Mouse (Mus musculus) hindbrain, embryonic 10.5 days (tissue): ENCODE data around the gene Areg. TPM values are rescaled to one million over a fixed set of nuclear protein-coding genes. Genes with fewer than 3 reads are reported as not detected.

Source experiments
- polyA plus RNA-seq: library from polyadenylated mRNA; unstranded; fragments of >200 nt; fragmentation: Nextera tagmentation; extraction: Ambion mirVana; gene quantifications from 2 replicates; pipeline ENCODE4 v1.2.1, GENCODE M21; 2016

Gene Areg
- polyA plus RNA-seq, 1 experiment from 2014 or later, result 0.13 TPM

Other genes starting within 250 kb of the Areg start
- not detected in 2 replicates for gene Cxcl1, start 248.4 kb upstream of the Areg start, polyA plus RNA-seq
- gene Cxcl2, start 235.7 kb upstream of the Areg start, polyA plus RNA-seq, result not detected in 2 replicates
- gene Mthfd2l, start 208.5 kb upstream of the Areg start, polyA plus RNA-seq, result 58.6 and 71.3 TPM in 2 replicates
- 0.08 TPM in 1 of 2 replicates, not detected in the other for gene Epgn, start 112.1 kb upstream of the Areg start, polyA plus RNA-seq
- gene Ereg, start 65.0 kb upstream of the Areg start, polyA plus RNA-seq, result not detected in 2 replicates